In genomic region chr8:8139720-8140119, GRCm38 (mm10) we compare ENCODE assay signal across 25 mouse cellular contexts.
DNase-seq lines count a peak whose midpoint lies in the region; ATAC-seq and TF ChIP-seq lines count a peak whose summit lies in the region.
"Had no signal": no experiment of that assay in that cellular context is flagged by ENCODE, and none has a peak within 500 bp of the region (broad histone marks: within the 10 kb centered on the region; RNA-seq: fewer than 3 reads in every experiment).

No protein-coding gene starts in this region.

- WGBS in forebrain, embryonic 14.5 days = 82% methylated on average over 3 of the region's 3 CpGs
- 89% methylated on average over 3 of the region's 3 CpGs for WGBS in forebrain, embryonic 12.5 days
- whole genome bisulfite sequencing in forebrain, embryonic 16.5 days = 62% methylated on average over 3 of the region's 3 CpGs
- WGBS in forebrain, postnatal 0 days = 64% methylated on average over 3 of the region's 3 CpGs
- WGBS in neural tube, embryonic 14.5 days = 72% methylated on average over 3 of the region's 3 CpGs
- 89% methylated on average over 3 of the region's 3 CpGs for WGBS in midbrain, embryonic 13.5 days

- DNase-seq in forebrain, embryonic 14.5 days (ENCODE audit: low spot score) = peak; percentile 31
- no peak for DNase-seq in forebrain, postnatal 0 days
- DNase-seq in brain, embryonic 14.5 days (ENCODE audit: low read depth) = peak; percentile 48
- DNase-seq in B cell, adult 2 months = no peak
- DNase-seq: adrenal gland, adult 8-10 months; adrenal gland, postnatal 14 days; adrenal gland, postnatal 36 days; cerebellum, adult 11 months; cerebellum, adult 18-20 months; cerebellum, adult 8-10 months; cerebellum, adult 9-11 months; cerebellum, postnatal 36 days; embryo, embryonic 11 days had no signal

- no peaks in the 10 kb centered on the region for H3K4me1 ChIP-seq in forebrain, embryonic 14.5 days (ENCODE audit: control insufficient read depth, insufficient read depth, low read length)
- no peaks in the 10 kb centered on the region for H3K4me1 ChIP-seq in forebrain, embryonic 12.5 days
- H3K4me1 ChIP-seq in forebrain, embryonic 16.5 days (replicated peaks; ENCODE audit: control insufficient read depth, insufficient read depth, low read length) = peaks cover 7% of the 10 kb centered on the region; the same call in 1 of the 2 replicates
- H3K4me1 ChIP-seq in forebrain, postnatal 0 days (ENCODE audit: insufficient read depth) = no peaks in the 10 kb centered on the region
- no peaks in the 10 kb centered on the region for H3K4me1 ChIP-seq in neural tube, embryonic 14.5 days (ENCODE audit: control insufficient read depth, insufficient read depth, low read length)
- H3K4me1 ChIP-seq in midbrain, embryonic 13.5 days (replicated peaks) = no peaks in the 10 kb centered on the region
- H3K4me1 ChIP-seq: embryonic facial prominence, embryonic 13.5 days; embryonic facial prominence, embryonic 15.5 days had no signal

- no peaks in the 10 kb centered on the region for H3K9me3 ChIP-seq in forebrain, embryonic 14.5 days (replicated peaks; ENCODE audit: control insufficient read depth, low read length)
- no peaks in the 10 kb centered on the region for H3K9me3 ChIP-seq in forebrain, embryonic 12.5 days
- no peaks in the 10 kb centered on the region for H3K9me3 ChIP-seq in forebrain, embryonic 16.5 days (ENCODE audit: control insufficient read depth, low read length)
- no peaks in the 10 kb centered on the region for H3K9me3 ChIP-seq in forebrain, postnatal 0 days (ENCODE audit: low read length)
- no peaks in the 10 kb centered on the region for H3K9me3 ChIP-seq in neural tube, embryonic 14.5 days (ENCODE audit: control insufficient read depth, low read length)
- no peaks in the 10 kb centered on the region for H3K9me3 ChIP-seq in midbrain, embryonic 13.5 days
- H3K9me3 ChIP-seq: embryonic facial prominence, embryonic 13.5 days; embryonic facial prominence, embryonic 15.5 days; G1E had no signal

- H3K27ac ChIP-seq in forebrain, embryonic 14.5 days (ENCODE audit: low read depth, low read length) = no peak overlapping the region; the same call in 1 of the 2 replicates
- no peak overlapping the region for H3K27ac ChIP-seq in forebrain, embryonic 12.5 days
- no peak overlapping the region for H3K27ac ChIP-seq in forebrain, embryonic 16.5 days (ENCODE audit: low read length)
- H3K27ac ChIP-seq in forebrain, postnatal 0 days (ENCODE audit: low read depth, low read length) = no peak overlapping the region
- H3K27ac ChIP-seq in neural tube, embryonic 14.5 days (ENCODE audit: low read depth, low read length) = 0 out of 2 replicates have a peak overlapping the region, but pooled peaks have one; percentile 6
- no peak overlapping the region for H3K27ac ChIP-seq in midbrain, embryonic 13.5 days
- H3K27ac ChIP-seq: embryonic facial prominence, embryonic 13.5 days; embryonic facial prominence, embryonic 15.5 days had no signal

- H3K36me3 ChIP-seq in forebrain, embryonic 14.5 days (ENCODE audit: control insufficient read depth, insufficient read depth, low read length) = no peaks in the 10 kb centered on the region
- no peaks in the 10 kb centered on the region for H3K36me3 ChIP-seq in forebrain, embryonic 12.5 days (replicated peaks)
- H3K36me3 ChIP-seq in forebrain, embryonic 16.5 days (ENCODE audit: control insufficient read depth, insufficient read depth) = no peaks in the 10 kb centered on the region
- no peaks in the 10 kb centered on the region for H3K36me3 ChIP-seq in forebrain, postnatal 0 days (ENCODE audit: insufficient read depth)
- H3K36me3 ChIP-seq in neural tube, embryonic 14.5 days (ENCODE audit: control insufficient read depth, insufficient read depth, low read length) = no peaks in the 10 kb centered on the region
- no peaks in the 10 kb centered on the region for H3K36me3 ChIP-seq in midbrain, embryonic 13.5 days
- H3K36me3 ChIP-seq: embryonic facial prominence, embryonic 13.5 days; embryonic facial prominence, embryonic 15.5 days; G1E had no signal

- no peak overlapping the region for H3K4me3 ChIP-seq in forebrain, embryonic 14.5 days (ENCODE audit: low read depth, low read length)
- H3K4me3 ChIP-seq in forebrain, embryonic 12.5 days (replicated peaks) = no peak overlapping the region
- no peak overlapping the region for H3K4me3 ChIP-seq in forebrain, embryonic 16.5 days (replicated peaks; ENCODE audit: low read length)
- no peak overlapping the region for H3K4me3 ChIP-seq in forebrain, postnatal 0 days (ENCODE audit: low read depth, low read length)
- H3K4me3 ChIP-seq in neural tube, embryonic 14.5 days (ENCODE audit: low read depth, low read length) = no peak overlapping the region
- H3K4me3 ChIP-seq in midbrain, embryonic 13.5 days (replicated peaks) = no peak overlapping the region
- H3K4me3 ChIP-seq: embryonic facial prominence, embryonic 13.5 days; embryonic facial prominence, embryonic 15.5 days; erythroblast, embryonic 14.5 days had no signal

- no peak for TF ChIP-seq CTCF in forebrain, postnatal 0 days (IDR thresholded peaks at IDR 0.05; ENCODE audit: low read depth)
- TF ChIP-seq CTCF in brain, embryonic 14.5 days (IDR thresholded peaks at IDR 0.05; ENCODE audit: borderline replicate concordance, extremely low read depth, insufficient read depth, insufficient read length) = no peak

- no peak overlapping the region for H3K4me2 ChIP-seq in forebrain, embryonic 14.5 days (ENCODE audit: low read length)
- H3K4me2 ChIP-seq in forebrain, embryonic 12.5 days = no peak overlapping the region
- no peak overlapping the region for H3K4me2 ChIP-seq in forebrain, embryonic 16.5 days (ENCODE audit: low read length)
- no peak overlapping the region for H3K4me2 ChIP-seq in forebrain, postnatal 0 days (ENCODE audit: low read depth)
- no peak overlapping the region for H3K4me2 ChIP-seq in neural tube, embryonic 14.5 days (ENCODE audit: low read depth, low read length)
- H3K4me2 ChIP-seq in midbrain, embryonic 13.5 days (replicated peaks) = no peak overlapping the region
- H3K4me2 ChIP-seq: embryonic facial prominence, embryonic 13.5 days; embryonic facial prominence, embryonic 15.5 days had no signal

- ATAC-seq in forebrain, embryonic 14.5 days = no peak
- no peak for ATAC-seq in forebrain, embryonic 12.5 days (ENCODE audit: low FRiP score)
- peak; percentile 47; the same call in 1 of the 2 replicates for ATAC-seq in forebrain, embryonic 16.5 days
- ATAC-seq in forebrain, postnatal 0 days = no peak
- ATAC-seq in neural tube, embryonic 14.5 days (ENCODE audit: low read depth) = peak; percentile 63
- ATAC-seq in midbrain, embryonic 13.5 days = no peak
- ATAC-seq: activated CD4-positive, CD25-positive, alpha-beta regulatory T cell, adult 4 months; CD4-positive, CD25-positive, alpha-beta regulatory T cell, adult 4 months; Patski had no signal

- no peak for TF ChIP-seq POLR2A in brain, embryonic 14.5 days (IDR thresholded peaks at IDR 0.05; ENCODE audit: borderline replicate concordance, extremely low read depth, insufficient read depth, insufficient read length, poor library complexity, severe bottlenecking)

- no peaks in the 10 kb centered on the region for H3K27me3 ChIP-seq in forebrain, embryonic 14.5 days (replicated peaks; ENCODE audit: control insufficient read depth, insufficient read depth, low read length)
- no peaks in the 10 kb centered on the region for H3K27me3 ChIP-seq in forebrain, embryonic 12.5 days
- H3K27me3 ChIP-seq in forebrain, embryonic 16.5 days (replicated peaks; ENCODE audit: control insufficient read depth, insufficient read depth, low read length) = no peaks in the 10 kb centered on the region
- no peaks in the 10 kb centered on the region for H3K27me3 ChIP-seq in forebrain, postnatal 0 days (ENCODE audit: insufficient read depth, low read length)
- H3K27me3 ChIP-seq in neural tube, embryonic 14.5 days (ENCODE audit: control insufficient read depth, insufficient read depth, low read length) = no peaks in the 10 kb centered on the region
- peaks cover 6% of the 10 kb centered on the region for H3K27me3 ChIP-seq in midbrain, embryonic 13.5 days
- H3K27me3 ChIP-seq: CH12.LX; embryonic facial prominence, embryonic 13.5 days; embryonic facial prominence, embryonic 15.5 days; Patski had no signal

- H3K9ac ChIP-seq in forebrain, embryonic 14.5 days (ENCODE audit: low read length) = no peak overlapping the region
- no peak overlapping the region for H3K9ac ChIP-seq in forebrain, embryonic 12.5 days
- no peak overlapping the region for H3K9ac ChIP-seq in forebrain, embryonic 16.5 days (replicated peaks; ENCODE audit: low read depth, low read length)
- H3K9ac ChIP-seq in forebrain, postnatal 0 days = no peak overlapping the region
- H3K9ac ChIP-seq in neural tube, embryonic 14.5 days (replicated peaks; ENCODE audit: low read depth, low read length) = no peak overlapping the region
- no peak overlapping the region for H3K9ac ChIP-seq in midbrain, embryonic 13.5 days (replicated peaks)
- H3K9ac ChIP-seq: embryonic facial prominence, embryonic 13.5 days; embryonic facial prominence, embryonic 15.5 days had no signal

Comparison
In these comparisons a context has a peak if more than half of its experiments do, and no peak if none do; other contexts are left out.
1. ATAC-seq: peak in forebrain, embryonic 16.5 days (single experiment) and neural tube, embryonic 14.5 days (single experiment); none in forebrain, embryonic 14.5 days (single experiment), forebrain, embryonic 12.5 days (single experiment), forebrain, postnatal 0 days (single experiment) and midbrain, embryonic 13.5 days (single experiment).
2. DNase-seq: peak in forebrain, embryonic 14.5 days (single experiment) and brain, embryonic 14.5 days (single experiment); none in forebrain, postnatal 0 days (single experiment) and B cell, adult 2 months (0 of 2).